Mouse (Mus musculus): ENCODE data around the gene Fam178b.

- no peak for TF ChIP-seq CTCF (IDR thresholded peaks at IDR 0.05; ENCODE audit: low read depth)
- TF ChIP-seq EP300 (optimal IDR thresholded peaks at IDR 0.05), result no peak
These were observed 133.5 kb downstream of the Fam178b start for GRCm38 (mm10) chr1:36549491-36549890.
